Mouse (Mus musculus): ENCODE measurements around the gene Hhat. TPM values are rescaled to one million over a fixed set of nuclear protein-coding genes. Genes with fewer than 3 reads are reported as not detected.

Gene Hhat
- polyA plus RNA-seq (2012; rRNA removed): 2.1 and 2.3 TPM in 2 replicates

GRCm38 (mm10) chr1:192770495-192771331 lies at the start of gene Hhat:
TSS of gene Hhat (minus strand) at chr1:192771223.

Other genes with a start within 250 kb of the Hhat start
- 34.5 and 46.8 TPM in 2 replicates for gene Sertad4, start 84.5 kb upstream of the Hhat start, polyA plus RNA-seq (2012; rRNA removed)

Data from central nervous system, embryonic 18 days (tissue).